Mouse (Mus musculus) embryonic fibroblast, embryonic 13.5 days (primary cell): ENCODE results near the gene Ints11. TPM values are rescaled to one million over a fixed set of nuclear protein-coding genes. Genes with fewer than 3 reads are reported as not detected.

ENCODE experiments used
- H3K27ac ChIP-seq: 2 replicates; pipeline ENCODE4 v1.5.1; 2012; ENCODE audit warnings: low read length, control low read depth, inconsistent platforms; ENCODE audit not compliant: insufficient read depth
- H3K4me1 ChIP-seq: 2 replicates; pipeline ENCODE4 v1.6.1; 2011; ENCODE audit warnings: low read length; ENCODE audit not compliant: control insufficient read depth, insufficient read depth
- H3K4me3 ChIP-seq: 2 replicates; pipeline ENCODE4 v1.5.1; 2011; ENCODE audit warnings: mild to moderate bottlenecking, control low read depth, low read length; ENCODE audit not compliant: insufficient read depth
- CTCF ChIP-seq: IDR thresholded peaks from 2 replicates; pipeline ENCODE4 v1.5.1; 2011; ENCODE audit warnings: mild to moderate bottlenecking, control low read depth, low read length, moderate library complexity, borderline replicate concordance; ENCODE audit not compliant: insufficient read depth
- POLR2A ChIP-seq: IDR thresholded peaks from 2 replicates; pipeline ENCODE4 v1.6.1; 2011; ENCODE audit warnings: low read depth, mild to moderate bottlenecking, control low read depth, low read length, moderate library complexity
- polyA plus RNA-seq: library from polyadenylated mRNA; stranded (reverse); fragments of >200 nt; gene quantifications from 2 replicates; pipeline ENCODE4 v1.2.4, GENCODE M21; 2011; ENCODE audit warnings: low read depth; ENCODE audit not compliant: missing spikeins, insufficient read length

The Ints11 gene
- polyA plus RNA-seq, 1 experiment, result 33.2 TPM

DNA sequence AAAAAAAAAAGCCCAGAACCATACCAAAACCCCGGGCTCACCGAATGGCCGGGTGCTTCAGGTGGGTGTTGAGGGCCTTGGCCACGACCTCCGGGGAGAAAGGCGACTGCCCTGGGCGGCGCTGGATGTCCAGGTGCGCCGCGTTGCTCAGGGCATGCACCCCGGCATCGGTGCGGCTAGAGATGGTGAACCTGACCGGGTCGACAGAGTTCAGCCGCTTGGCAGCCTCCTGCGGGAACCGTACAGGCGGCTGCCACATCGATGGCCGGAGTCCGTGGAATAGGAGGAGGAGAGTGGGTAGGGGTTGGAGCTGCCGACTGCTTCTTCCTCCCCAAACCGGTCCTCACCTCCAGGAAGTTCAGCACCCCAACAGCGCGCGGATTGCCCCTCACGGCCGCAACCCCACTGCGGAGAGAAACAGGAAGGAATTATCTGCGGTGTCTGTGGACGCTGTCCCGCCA is 21.7 kb downstream of the Ints11 start:
- Histone ChIP-seq H3K27ac (no peak overlapping the region), H3K4me1 (peaks cover 7% of the 10 kb centered on the region; the same call in 1 of the 2 replicates), H3K4me3 (peak overlapping the region; percentile 70)
- TF ChIP-seq POLR2A (no peak), CTCF (no peak)

DNA sequence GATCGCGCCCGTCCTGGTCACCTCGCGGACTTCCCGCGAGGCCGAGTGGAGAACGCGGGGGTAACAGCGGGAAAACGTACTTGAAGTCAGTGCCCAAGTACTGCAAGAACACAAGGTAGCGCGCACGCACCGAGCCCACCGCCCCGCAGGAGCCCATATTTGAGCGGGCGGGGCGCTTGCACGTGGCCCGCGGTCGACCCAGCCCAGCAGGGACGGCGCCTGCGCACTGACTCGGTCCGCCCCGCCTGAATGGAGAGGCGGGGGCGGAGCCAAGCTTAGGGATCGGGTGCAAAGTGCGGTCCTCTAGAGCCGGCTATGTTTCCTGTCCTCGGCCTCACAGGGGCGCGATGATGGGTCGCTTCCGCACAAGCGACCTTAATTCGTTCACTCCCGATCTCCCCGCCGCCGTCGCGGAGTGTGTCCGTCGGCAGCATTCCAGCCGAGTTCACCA is 22.2 kb downstream of the Ints11 start, which contains the start of the genes Pusl1 and Acap3:
TSS of gene Pusl1 (minus strand) at position 231 of the 451 bp plus-strand sequence.
TSS of gene Acap3 (plus strand) at position 272 of the 451 bp plus-strand sequence.
- Histone ChIP-seq H3K27ac (peak within 1 kb of the TSS; percentile 92), H3K4me1 (peaks cover 7% of the 10 kb centered on the region; the same call in 1 of the 2 replicates), H3K4me3 (peak within 1 kb of the TSS; percentile 70)
- TF ChIP-seq POLR2A, result peak; percentile 86
- TF ChIP-seq CTCF, result no peak

DNA sequence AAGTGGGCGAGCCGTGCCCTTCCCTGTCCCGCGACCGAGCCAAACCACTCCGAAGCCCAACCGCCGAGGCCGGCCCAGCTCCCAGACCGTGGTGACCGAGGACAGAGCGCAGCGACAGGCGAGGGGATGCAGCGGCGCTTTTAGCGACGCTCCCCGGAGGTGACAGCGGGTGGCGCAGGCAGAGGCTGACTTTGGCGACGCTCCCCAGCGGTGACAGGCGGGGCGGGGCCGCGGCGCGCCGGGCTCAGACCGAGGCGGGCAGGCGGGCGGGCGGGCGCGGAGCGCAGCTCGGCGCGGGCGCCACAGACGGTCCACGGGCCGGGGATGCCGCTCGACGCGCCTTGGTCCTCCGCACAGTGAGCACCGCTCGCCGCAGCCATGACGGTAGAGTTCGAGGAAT is 22.7 kb downstream of the Ints11 start:
- TF ChIP-seq CTCF (no peak), POLR2A (peak; percentile 71)
- Histone ChIP-seq H3K4me3 (peak overlapping the region; percentile 70), H3K27ac (peak overlapping the region; percentile 92), H3K4me1 (peaks cover 7% of the 10 kb centered on the region; the same call in 1 of the 2 replicates)

- H3K4me3 ChIP-seq, result peak overlapping the region; percentile 70
- peaks cover 7% of the 10 kb centered on the region; the same call in 1 of the 2 replicates for H3K4me1 ChIP-seq
- no peak for TF ChIP-seq POLR2A
- no peak for TF ChIP-seq CTCF
- peak overlapping the region; percentile 11; the same call in 1 of the 2 replicates for H3K27ac ChIP-seq
Measured at GRCm38 (mm10) chr4:155892438-155893211, 23.3 kb downstream of the Ints11 start.

GRCm38 (mm10) chr4:155893212-155893690 is 23.9 kb downstream of the Ints11 start:
- H3K4me3 ChIP-seq, result peak overlapping the region; percentile 70
- TF ChIP-seq POLR2A (no peak), CTCF (no peak)
- H3K27ac ChIP-seq, result no peak overlapping the region
- H3K4me1 ChIP-seq, result peaks cover 7% of the 10 kb centered on the region; the same call in 1 of the 2 replicates

GRCm38 (mm10) chr4:155894311-155894881 is 25.1 kb downstream of the Ints11 start:
- peak overlapping the region; percentile 80 for H3K27ac ChIP-seq
- peaks cover 7% of the 10 kb centered on the region; the same call in 1 of the 2 replicates for H3K4me1 ChIP-seq
- peak overlapping the region; percentile 70 for H3K4me3 ChIP-seq
- peak; percentile 45 for TF ChIP-seq POLR2A
- TF ChIP-seq CTCF, result no peak

DNA sequence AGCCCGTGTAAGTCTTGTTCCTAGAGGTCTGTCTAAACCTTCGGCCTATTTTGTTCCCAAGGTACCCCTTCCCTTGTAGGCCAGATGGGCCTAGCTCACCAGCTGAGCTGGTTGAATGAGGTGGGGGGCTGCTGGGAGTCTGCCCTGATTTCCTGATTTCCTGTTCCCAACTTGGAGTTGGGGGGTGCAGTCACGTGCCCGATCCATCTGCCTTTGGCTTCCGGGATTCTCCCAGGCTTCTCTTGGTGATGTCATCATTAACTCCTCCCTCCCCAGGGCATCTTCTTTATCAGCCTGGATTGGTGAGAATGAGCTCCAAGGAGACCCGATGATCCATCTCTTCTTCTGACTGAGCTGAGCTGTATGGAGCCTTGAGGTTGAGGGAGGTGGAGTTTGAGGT is 25.9 kb downstream of the Ints11 start:
- TF ChIP-seq CTCF (no peak), POLR2A (no peak)
- Histone ChIP-seq H3K27ac (peak overlapping the region; percentile 80), H3K4me3 (peak overlapping the region; percentile 1; the same call in 1 of the 2 replicates), H3K4me1 (peaks cover 7% of the 10 kb centered on the region; the same call in 1 of the 2 replicates)

- H3K4me3 ChIP-seq, result no peak overlapping the region
- TF ChIP-seq CTCF (no peak), POLR2A (no peak)
- peaks cover 7% of the 10 kb centered on the region; the same call in 1 of the 2 replicates for H3K4me1 ChIP-seq
- no peak overlapping the region for H3K27ac ChIP-seq
Measured at GRCm38 (mm10) chr4:155895826-155896225, 26.5 kb downstream of the Ints11 start.

DNA sequence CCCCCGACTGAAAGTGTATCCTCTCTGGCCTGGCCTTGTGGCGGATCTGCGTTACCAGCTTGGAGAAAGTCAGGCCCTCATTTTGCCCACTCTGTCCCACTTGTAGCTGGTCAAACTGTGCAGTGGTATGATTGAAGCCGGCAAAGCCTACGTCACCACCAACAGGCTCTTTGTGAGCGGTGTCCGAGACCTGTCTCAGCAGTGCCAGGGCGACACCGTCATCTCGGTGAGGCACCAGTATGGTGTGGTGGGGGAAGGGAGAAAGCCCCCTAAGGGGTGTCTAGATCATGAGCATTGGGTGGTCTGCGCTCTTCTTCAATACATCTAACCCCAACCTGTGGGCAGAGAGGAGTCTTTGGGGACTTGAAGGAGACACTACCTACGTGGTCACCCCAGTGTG is 27.1 kb downstream of the Ints11 start:
- no peak overlapping the region for H3K27ac ChIP-seq
- TF ChIP-seq CTCF, result no peak
- TF ChIP-seq POLR2A, result no peak
- H3K4me3 ChIP-seq, result no peak overlapping the region
- H3K4me1 ChIP-seq, result peaks cover 7% of the 10 kb centered on the region; the same call in 1 of the 2 replicates

DNA sequence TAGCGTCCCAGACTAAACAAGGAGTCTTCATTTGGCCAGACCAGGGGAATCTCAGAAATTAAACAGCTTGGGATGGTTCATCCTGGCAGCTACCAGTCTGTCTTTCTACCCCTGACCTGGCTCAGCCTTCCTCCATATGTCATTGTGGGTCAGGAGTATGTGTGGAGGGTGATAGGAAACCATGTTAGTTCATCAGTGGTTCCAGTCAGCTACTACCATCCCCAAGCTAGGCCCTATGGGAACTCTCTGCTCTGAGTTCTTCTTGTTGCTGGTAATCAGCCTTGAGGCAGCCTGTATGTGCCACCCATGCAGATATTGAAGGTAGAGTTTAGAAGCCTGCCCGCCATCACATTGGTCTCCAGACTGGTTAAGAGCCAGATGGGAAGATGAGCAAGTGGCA is 29.0 kb downstream of the Ints11 start:
- Histone ChIP-seq H3K4me3 (no peak overlapping the region), H3K27ac (no peak overlapping the region), H3K4me1 (peaks cover 5% of the 10 kb centered on the region; the same call in 1 of the 2 replicates)
- TF ChIP-seq CTCF (no peak), POLR2A (no peak)
